Mouse (Mus musculus) T-cell, adult 2 months (primary cell): ENCODE data around the gene Phc1.

Source experiments
- DNase-seq: peaks from one replicate; pipeline ENCODE4 v3.0.0; 2022; ENCODE audit warnings: low spot score

The Phc1 gene

DNA sequence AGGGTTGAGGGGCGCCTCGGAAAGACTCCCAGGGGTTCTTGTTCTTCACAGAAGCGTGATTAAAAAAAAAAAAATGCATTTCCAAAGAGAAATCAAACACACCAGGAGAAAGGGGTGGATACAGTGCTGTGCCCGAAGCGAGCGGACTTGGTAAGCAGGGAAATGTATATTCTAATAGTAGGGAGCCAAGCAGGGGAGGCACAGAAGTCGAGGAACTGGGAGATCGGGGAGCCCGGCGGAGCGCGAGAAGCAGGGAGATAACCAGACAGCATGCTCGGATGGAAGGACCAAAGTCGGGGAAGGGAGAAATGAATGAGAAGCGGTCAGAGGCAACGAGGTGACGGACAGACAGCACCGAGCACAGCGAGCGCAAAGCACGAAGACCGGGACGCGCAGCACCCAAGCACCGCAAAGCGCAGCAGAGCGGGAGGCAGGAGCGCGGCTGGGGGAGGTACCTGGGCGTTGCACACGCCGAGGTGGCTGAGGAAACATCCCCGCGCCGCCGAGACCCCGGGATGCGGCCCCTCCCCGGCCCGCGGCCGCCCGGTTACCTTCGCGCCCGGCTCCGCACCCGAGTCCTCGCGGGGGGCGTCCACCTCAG, 1.2 kb downstream of the Phc1 start:
- DNase-seq, result peak; percentile 76

DNA sequence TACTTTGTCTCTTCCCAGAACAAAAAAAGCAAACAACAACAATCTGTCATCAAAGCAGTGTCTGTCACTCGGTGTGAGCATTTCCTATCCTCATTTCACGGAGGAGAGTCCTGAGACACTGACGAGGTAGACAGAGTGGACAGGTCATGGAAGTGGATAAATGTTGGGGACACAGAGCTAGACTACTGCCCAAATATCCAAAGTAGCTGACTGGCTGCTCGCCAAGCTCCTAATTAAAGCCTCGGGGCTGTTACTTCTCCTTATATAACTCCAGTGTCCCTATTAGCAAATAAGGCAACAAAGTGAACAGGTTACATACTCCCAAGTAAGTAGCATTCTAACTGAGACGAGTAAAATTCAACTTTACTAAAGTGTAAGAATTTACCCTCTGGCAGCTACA, 2.8 kb downstream of the Phc1 start:
- no peak for DNase-seq

DNA sequence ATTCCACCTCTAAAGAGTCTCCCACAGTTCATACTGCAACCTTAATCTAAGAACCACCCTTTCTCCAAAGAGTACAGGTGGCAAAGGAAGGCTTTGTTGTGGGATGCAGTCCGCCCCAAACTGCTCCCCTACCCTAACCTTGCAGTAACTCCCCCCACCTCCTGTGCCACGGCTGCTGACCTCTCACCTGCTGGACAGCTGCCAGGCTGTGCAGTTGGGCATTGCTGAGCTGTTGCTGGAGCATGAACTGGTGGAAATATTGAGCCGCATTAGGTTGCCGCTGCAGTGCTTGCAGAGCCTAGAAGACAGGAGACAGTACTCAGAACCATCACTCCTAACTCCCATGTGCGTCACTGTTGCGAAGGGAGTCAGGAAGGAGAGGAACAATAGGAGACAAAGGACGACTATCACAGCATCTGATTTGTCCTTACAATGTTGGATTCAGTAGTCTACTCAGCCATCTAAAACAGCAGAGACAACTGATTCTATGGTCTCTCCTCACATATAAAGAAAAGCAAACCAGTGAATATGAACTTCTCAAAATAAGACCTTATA, 5.5 kb downstream of the Phc1 start:
- DNase-seq, result no peak

DNA sequence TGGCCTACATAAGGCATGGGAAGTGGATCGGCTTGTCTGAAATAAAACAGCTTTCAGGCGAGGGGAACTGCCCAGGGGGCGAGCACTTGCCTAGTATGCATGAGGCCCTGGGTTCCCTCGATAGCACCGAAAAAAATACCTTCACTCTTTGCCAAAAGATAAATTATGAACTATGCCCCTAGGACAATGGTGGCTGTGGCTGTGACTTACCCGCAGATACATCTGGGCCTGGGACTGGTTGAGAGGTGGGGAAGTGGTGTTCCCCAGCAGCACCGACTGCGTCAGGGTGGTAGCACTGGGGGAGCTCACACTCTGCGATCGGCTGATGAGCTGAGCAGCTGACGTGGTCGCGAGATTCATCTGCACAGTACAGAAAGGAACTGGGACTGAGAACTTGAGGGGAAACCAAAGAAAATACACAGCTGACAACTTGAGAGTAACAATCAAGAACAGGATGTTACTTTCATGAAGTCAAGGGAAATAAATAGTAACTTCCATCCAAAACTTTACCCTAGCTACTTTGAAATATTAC, 7.2 kb downstream of the Phc1 start:
- no peak for DNase-seq

DNA sequence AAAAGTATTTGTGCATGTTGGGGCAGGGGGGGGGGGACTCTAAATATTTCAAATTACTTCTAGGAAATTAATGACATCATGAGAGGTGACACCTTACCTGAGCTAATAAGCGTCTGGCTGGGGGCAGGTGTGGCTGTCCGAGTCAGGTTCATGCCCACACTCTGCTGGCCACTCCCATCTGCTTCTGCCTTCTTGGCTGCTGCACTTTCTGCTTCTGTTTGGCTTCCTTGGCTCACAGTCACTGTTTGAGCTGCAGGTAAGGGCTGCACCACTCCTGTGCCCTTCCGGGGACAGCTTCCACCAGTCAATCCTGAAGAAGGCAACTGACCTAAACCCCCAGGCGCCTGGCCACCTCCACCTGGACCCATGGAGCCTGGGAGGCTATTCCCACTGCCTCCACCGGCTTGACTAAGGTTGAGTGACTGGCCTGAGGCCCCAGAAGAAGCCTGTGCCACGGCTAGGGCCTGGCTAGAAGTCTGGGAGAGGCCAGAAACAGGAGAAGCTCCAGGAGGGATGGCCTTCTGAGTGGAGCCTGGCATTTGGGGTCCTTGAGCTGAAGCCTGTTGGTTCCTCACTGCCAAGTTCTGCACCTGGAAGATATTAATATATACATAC, 14.9 kb downstream of the Phc1 start:
- DNase-seq, result no peak

DNA sequence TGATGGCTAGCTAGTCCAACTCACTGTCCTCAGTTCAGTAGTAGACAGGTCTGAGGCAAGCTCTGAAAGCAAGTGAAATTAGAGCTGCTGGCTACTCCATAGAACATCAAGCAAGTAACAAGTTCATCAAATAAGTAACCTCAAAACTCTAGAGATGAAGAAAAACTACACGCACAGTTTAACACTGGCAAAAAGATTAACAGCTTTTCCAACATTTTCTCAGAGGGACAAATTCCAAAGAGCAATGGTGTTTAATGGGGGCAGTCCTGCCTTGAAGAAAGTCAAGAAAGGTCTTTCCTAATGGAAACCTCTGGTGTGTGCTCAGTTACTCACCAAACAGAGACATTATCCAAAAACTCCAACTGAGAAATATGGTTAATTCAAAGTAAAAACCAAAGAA, 21.6 kb downstream of the Phc1 start:
- no peak for DNase-seq

DNA sequence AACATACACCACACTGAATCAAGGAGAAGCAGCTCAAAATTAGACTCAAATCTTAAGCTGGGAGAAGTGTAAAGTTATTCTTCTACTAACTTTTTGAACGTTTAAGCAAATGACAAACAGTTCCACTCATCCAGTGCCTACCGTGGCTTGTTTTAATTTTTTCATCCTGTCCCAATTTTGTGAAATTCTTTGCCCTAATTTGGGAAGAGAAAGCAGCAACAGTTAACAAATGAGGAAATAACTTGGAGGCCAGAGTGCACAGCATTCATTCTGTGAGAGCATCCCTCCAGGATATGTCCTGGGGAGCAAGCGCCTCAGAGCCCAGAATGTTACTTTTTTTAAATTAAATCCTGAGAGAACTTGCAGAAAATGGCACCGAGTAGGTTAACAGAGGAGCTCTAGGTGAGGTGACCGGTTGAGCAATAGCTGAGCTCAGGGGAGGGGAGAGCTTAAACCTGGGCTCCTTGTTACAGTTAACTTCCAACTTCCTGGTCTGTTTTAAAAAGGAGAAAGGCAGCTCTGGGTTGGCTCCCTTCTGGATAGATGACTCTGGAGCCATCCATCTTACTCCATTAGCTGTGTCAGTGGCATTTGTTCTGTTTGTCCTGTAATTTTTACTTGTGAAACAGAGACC, 30.1 kb downstream of the Phc1 start:
- no peak for DNase-seq

DNA sequence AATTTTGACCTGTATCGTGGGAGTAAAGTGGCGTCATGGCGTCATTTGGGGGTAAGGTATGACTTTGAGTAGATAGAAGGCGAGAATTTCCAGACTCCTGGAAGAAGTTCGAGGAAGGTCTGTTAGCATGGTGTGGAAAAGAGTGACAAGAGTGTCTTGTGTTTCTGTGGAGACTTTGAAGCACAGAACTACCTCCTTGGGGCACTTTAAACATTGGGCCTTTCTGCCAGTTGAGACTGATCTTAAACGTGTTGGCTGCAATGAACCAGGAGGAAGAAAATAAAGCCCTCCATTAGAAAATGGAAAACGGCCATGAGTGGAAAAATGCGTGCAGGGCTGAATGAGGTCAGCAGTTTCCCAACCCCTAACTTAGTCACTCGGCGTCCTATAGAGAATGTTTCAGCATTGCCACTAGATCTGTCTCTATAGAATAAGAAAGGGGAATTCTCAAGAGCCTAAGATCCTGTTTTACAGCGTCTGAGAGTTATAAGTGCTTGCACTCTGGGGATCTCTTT, 30.9 kb downstream of the Phc1 start:
- DNase-seq, result no peak

DNA sequence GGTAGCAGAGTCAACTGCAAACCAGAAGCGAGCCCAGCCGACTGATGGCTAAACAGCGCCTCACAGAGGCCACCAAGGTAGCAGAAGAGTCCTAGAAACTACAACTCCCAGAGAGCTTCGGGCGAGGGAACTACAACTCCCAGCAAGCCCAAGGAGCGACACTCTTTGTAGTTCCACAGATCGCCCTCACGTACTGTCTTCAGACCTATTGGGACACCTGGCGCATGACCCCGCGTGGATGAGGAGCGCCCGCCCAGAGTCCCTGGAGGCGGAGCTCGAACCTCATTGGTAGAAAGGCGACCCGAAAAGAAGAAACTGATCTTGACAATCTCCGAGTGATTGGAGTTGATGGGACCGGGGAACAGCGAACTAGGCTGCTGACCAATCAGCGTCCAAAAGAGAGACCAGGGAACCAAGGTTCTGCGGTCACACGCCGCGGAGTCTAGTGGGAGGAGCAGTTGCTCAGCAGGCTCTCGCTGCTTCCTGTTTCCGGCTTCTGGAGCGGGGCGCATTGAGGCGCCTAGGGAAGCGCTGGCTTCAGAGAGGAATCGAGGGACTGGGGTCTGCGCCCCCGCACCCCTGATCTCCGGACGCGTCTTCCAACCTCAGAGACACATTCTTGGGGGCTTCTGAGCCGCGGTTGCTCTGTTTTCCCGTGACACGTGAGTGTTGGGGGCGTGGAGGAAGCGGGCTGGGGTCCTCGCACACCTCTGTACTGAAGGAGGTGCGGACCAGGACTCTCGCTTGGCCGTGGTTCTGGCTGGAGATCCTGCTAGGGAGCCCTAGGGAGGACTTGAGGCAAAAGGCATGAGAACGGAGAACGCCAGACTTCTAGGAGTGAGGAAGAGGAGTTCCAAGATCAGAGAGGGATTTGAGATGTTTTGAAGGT, 31.6 kb downstream of the Phc1 start, which contains the start of gene M6pr:
Gene M6pr (plus strand): TSS at position 216 of the 889 bp plus-strand sequence.
- DNase-seq, result peak; percentile 99

DNA sequence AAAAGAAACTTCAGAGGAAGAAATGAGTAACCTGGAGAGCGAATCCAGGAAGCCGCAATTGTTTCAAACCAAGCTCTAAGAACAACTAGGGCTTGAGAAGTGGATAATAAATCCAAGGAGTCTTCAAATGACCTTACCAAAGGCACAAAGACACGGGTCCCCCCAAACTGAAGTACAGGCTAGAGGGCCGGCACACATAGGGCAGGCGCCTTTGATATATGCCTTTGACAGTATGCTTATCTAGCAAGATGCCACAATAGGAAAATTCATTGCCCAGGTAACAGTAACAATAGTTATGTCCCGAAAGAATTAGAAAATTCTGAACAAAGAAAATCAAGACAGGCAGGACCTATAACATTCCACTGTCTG, 32.2 kb downstream of the Phc1 start:
- no peak for DNase-seq

DNA sequence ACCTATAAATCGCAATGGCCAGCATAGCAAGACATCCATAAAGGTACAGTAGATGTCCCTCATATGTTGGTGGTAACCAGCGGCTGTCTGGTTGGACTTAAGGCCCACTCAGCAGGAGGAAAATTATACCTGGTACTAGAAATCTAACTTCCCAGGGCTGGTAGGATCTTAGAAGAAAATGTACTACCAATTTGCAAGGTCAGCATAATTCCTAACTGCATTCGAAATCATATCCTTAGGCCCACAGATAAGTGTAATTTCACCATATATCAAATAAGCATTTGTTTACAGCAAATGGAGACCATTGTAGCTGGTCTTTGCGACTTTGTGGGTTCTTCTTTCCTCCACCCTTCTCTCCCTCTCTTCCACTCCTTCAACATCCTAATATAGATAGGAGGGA, 33.7 kb downstream of the Phc1 start:
- no peak for DNase-seq

DNA sequence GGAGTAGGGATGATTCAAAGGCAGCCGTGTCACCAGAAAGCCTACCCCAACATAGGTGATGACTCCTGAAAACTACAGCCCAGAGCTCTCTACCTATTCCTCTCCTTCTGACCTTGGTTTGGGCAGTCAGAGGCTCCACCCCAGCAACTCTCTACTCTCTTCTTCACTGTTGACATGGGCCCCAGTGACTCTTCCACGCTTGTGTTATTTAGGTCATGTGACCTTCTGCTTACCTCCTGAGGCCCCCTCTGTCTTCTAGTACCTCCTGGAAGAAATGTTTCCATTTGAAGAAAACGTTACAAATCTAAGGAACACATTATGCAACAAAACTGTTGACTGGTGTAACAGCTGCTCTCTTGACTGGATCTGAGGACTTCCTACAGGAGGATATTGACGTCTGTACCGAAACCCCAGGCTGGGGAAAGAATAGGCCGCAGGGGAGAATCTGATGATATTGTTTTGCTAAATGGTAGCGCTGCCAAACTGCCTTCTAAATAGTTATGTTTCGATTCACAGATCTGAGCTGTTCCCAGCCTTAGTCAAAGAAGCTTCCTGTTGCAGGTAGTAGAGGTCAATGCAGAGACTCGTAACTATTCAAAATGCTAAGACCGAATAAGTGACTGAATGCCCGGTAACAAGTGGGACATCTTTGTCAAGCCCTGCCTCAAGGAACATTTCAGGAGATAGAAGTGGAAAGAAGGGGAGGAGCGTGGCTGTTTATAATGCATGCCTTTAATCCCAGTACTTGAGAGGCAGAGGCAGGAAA, 35.4 kb downstream of the Phc1 start:
- no peak for DNase-seq

DNA sequence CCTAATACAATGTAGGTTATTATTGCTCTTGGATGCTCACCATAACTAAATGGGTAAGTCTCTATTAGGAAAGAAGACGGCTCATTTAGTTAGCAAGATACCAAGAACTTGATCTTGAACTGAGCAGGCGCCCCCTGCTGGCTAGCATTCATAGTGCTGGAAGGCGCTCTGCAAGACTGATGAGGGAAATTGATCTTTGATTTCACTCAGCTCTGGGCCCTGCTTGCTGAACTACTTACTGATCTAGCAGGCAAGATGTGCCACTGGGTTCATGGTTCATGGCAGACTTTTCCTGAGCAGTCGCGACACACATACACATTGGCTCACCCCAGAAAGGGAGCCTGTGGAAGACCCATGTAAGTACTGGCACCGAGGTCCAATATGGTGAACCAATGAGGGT, 36.0 kb downstream of the Phc1 start:
- peak; percentile 73 for DNase-seq

DNA sequence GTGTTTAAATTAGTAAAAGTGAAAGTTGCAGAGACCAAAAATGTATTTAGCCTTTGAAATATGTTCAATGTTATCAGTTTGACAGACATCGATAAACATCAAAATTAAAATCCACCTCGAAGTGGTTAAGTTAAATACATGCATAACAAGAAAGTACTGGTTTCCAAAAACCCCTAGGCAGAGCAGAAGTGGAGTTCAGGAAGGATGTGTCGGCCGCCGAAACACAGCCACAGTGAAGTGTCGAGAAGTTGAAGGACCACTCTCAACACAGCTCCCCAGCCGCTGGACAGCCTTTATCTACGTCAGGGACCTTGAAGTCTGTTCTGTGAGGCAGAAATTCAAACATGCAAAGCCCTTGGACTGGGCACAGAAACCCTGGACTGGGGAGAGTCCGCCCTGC, 36.8 kb downstream of the Phc1 start:
- DNase-seq, result no peak

DNA sequence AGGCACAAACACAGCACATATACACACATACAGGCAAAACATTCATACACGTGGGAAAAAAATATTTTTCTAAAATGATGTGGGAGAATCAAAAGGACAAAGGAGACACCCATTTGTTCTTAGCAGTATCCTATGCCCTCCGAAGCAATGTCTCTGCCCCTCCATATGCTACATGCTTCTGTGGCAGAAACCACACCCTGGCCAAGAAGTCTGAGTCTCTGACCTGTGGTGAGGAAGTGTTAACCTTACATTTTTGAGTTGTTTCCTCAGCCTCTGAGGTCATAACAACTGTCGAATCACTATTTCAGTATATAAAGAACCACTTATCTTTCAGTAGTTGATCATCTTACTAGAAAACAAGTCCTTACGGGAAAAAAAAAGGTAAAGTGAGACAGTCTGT, 37.7 kb downstream of the Phc1 start:
- DNase-seq, result no peak

DNA sequence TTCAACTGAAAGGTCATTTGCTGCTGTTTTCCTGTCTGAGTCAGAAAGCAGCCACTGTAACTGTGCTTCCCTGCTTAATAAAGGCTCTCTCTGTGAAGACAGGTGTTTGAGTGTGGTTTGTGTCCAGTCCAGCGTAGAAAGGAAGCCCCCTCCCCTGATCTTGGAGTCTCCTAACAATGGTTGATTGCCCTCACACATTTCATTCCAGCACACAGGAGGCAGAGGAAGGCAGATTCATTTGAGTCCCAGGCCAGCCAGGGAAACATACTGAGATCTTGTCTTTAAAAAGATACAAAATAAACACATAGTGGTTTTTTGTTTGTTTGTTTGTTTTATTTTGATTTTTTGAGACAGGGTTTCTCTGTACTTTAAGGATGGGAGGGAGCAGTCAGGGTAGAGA, 38.2 kb downstream of the Phc1 start:
- no peak for DNase-seq

DNA sequence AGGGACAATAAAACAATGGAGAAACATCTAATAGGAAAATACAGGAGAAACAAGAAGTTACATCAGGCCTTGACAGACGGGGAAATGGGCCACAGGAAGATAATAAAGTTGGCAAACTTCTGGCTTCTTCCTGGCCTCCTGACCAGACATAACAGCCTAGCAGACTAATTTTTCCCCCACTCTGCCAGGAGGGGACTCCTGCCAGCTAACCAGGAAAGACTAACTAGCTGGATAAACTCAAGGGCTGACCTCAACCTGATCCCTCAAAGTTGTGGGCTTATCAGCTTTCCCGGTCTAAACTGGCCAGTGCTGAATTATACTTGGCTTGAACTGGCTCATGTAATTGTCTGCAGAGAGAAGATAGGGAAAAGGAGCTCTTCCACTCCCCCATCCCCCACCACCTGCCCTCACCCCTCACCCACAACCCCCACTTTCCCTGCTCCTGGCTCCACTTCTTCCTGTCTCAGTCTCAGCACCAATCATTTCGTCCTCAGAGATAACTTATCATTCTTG, 40.7 kb downstream of the Phc1 start:
- no peak for DNase-seq

DNA sequence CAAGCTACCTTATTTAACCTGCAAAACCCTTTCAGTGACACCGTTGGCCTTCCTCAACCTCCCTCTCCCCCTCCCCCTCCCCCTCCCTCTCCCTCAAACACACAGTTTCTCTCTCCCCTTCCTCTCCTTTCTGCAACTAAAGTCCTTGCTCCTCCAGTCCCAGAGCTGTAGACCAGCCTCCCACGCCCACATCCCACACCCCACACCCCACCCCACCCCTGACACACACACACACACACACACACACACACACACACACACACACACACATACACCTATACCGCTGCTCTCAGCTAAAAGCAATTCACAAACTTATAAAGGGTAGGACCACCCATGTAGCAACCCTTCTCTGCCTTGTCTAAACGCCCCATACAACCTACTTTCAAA, 42.1 kb downstream of the Phc1 start:
- DNase-seq, result no peak

DNA sequence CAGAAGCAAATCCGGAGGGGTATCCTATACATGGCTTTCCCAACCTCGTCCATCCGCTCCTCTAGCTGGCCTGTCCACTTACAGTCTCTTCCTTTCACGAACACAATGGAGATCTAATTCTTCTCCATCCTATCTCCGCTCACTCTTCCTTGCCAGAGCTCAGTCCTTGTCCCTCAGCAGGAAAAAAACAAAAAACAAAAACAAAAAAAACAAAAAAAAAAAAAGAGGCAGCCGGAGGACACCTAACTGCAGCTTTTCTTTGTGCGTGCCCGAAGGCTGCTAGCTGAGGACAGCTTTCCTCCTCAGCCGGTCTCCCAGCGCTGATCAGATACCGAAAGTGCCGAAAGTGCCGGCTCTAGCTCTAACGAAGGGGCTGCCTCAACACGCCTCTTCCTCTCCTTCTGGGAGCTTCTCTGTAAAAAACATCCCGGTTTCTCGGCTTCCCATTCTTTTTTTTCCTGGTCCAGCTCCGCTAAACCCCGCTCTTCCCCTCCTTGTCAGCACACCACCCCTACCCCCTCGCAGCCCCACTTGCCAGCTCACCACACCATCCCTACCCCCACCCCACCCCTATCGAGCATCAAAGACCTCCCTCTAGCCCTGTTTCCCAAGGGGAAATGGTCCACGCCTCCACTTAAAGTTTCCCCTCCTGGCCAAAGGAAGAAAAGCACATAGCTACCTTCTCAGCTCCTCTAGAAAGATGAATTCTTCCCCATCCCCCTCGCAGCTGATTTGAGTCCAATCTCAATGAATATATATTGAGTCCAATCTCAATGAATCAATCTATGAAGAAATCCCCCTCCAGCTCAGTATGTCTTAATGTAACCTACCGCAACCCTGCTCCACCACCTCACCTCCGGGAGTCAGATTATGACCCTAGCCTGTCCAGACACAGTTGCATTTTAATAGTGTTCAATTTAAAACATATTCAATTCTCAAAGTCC, 42.8 kb downstream of the Phc1 start:
- no peak for DNase-seq

DNA sequence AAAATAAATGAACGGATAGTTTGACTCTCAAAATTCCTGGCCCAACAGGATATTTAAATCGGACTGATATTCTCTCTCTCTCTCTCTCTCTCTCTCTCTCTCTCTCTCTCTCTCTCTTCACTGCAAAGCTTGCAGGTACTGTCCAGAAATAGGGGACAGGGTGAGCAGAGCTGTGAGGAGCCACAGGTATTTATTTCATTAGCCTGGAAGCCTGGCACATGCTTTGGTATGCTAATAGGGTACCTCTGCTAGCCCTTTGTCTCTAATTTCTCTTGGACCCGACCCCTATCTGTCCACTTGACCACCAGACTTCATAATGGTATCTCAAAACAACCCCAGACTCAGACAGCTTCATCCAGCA, 43.5 kb downstream of the Phc1 start:
- DNase-seq, result no peak
